Mouse (Mus musculus): ENCODE results near the gene Tbc1d24.

DNA sequence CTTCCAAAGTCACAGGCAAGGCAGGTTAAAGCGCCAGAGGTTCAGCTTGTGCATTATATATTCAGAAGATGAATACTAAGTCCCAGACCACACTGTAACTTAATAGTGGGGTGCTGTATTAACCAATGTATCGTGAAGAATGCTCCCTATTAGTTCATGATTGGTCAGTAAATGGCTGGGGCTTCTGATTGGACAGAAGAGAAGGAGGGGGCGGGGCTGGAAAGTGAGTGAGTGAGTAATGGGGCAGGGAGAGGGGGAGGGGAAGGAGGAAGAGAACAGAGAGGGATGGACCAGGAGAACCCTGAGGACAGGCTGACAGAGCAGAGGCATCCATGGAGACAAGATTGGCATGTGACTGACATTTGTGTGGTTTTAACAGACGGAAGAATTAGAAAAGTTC is 11.5 kb upstream of the Tbc1d24 start:
- TF ChIP-seq POLR2A (IDR thresholded peaks at IDR 0.05; ENCODE audit: extremely low read depth, insufficient read depth, low read length), result no peak
- no peak for TF ChIP-seq CTCF (IDR thresholded peaks at IDR 0.05; ENCODE audit: extremely low read depth, insufficient read depth, low read length)

Data from cortical plate, adult 2 months (tissue).